Mouse (Mus musculus) liver, embryonic 11.5 days (tissue): Measurements from ENCODE around the gene Cfap97d2. TPM values are rescaled to one million over a fixed set of nuclear protein-coding genes. Genes with fewer than 3 reads are reported as not detected.

Source experiments
- ATAC-seq: fragments of 200-750 bp; cut with Nextera tagmentation; replicated peaks from 2 replicates; pipeline ENCODE4 v1.8.0; 2017; ENCODE audit warnings: moderate number of reproducible peaks, mild to moderate bottlenecking, moderate TSS enrichment, moderate library complexity; ENCODE audit not compliant: low FRiP score
- DNase-seq: peaks from one replicate; pipeline ENCODE4 v3.0.0-alpha.2; 2017; ENCODE audit warnings: low spot score
- H3K27ac ChIP-seq: fragments of 300-500 bp; sonication (generic); 2 replicates; pipeline ENCODE4 v1.5.1; 2014; ENCODE audit warnings: mild to moderate bottlenecking, low read depth, low read length, control low read depth
- H3K27me3 ChIP-seq: fragments of 300-500 bp; sonication (generic); replicated peaks from 2 replicates; pipeline ENCODE4 v1.6.1; 2014; ENCODE audit warnings: low read length, mixed read lengths; ENCODE audit not compliant: control insufficient read depth, insufficient read depth
- H3K36me3 ChIP-seq: fragments of 300-500 bp; sonication (generic); 2 replicates; pipeline ENCODE4 v1.6.1; 2014; ENCODE audit warnings: mild to moderate bottlenecking, low read length, moderate library complexity, mixed read lengths; ENCODE audit not compliant: control insufficient read depth, insufficient read depth
- H3K4me1 ChIP-seq: fragments of 300-500 bp; sonication (generic); replicated peaks from 2 replicates; pipeline ENCODE4 v1.6.1; 2014; ENCODE audit warnings: low read length, mixed read lengths; ENCODE audit not compliant: control insufficient read depth, insufficient read depth
- H3K4me2 ChIP-seq: fragments of 300-500 bp; sonication (generic); 2 replicates; pipeline ENCODE4 v1.6.1; 2014; ENCODE audit warnings: mild to moderate bottlenecking, control low read depth, moderate library complexity
- H3K4me3 ChIP-seq: fragments of 300-500 bp; sonication (generic); 2 replicates; pipeline ENCODE4 v1.5.1; 2014; ENCODE audit warnings: low read depth, low read length, control low read depth
- H3K9ac ChIP-seq: fragments of 300-500 bp; sonication (generic); 2 replicates; pipeline ENCODE4 v1.6.1; 2014; ENCODE audit warnings: low read depth, low read length, control low read depth
- H3K9me3 ChIP-seq: fragments of 300-500 bp; sonication (generic); 2 replicates; pipeline ENCODE4 v1.6.1; 2016; ENCODE audit warnings: low read length, inconsistent platforms, mixed read lengths; ENCODE audit not compliant: control insufficient read depth
- WGBS: fragments of 180-500 bp; shearing (Covaris S2); extraction: QIAGEN DNeasy Blood & Tissue Kit; methylation state at CpG from one replicate; pipeline ENCODE4 v1.1.7; 2014; 5-methylcytosine and 5-hydroxymethylcytosine counted together
- polyA plus RNA-seq: library from polyadenylated mRNA; unstranded; fragments of >200 nt; fragmentation: Nextera tagmentation; extraction: Ambion mirVana; gene quantifications from 2 replicates; pipeline ENCODE4 v1.2.1, GENCODE M21; 2014

The Cfap97d2 gene
- polyA plus RNA-seq, 1 experiment from 2014 or later, result not detected

DNA sequence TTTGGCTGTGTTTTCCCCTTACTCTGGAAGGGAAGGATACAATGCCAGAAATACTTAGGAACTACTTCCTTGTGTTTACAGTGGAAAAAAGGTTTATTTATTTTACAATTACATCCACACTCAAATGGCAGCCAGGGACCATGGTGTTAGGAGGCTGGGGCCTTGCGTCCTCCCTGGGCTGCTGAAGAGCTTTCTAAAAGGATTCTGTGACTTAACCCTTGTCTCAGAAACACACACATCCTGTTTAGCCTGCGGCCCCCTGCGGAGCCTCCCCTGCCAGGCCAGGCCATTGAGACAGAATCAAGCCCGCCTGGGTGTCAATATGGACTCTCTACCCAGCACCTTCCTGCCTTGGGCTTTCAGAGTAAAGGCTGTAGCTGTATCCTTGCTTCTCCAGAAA lies 2.9 kb upstream of the Cfap97d2 start:
- 37% methylated on average over 4 of the region's 4 CpGs for WGBS
- H3K9me3 ChIP-seq, result no peaks in the 10 kb centered on the region
- H3K36me3 ChIP-seq, result no peaks in the 10 kb centered on the region
- H3K27me3 ChIP-seq, result no peaks in the 10 kb centered on the region
- ATAC-seq, result no peak
- H3K4me2 ChIP-seq, result no peak overlapping the region
- H3K4me3 ChIP-seq, result no peak overlapping the region
- no peak overlapping the region for H3K9ac ChIP-seq
- DNase-seq, result no peak
- H3K4me1 ChIP-seq, result peaks cover 22% of the 10 kb centered on the region
- H3K27ac ChIP-seq, result no peak overlapping the region

DNA sequence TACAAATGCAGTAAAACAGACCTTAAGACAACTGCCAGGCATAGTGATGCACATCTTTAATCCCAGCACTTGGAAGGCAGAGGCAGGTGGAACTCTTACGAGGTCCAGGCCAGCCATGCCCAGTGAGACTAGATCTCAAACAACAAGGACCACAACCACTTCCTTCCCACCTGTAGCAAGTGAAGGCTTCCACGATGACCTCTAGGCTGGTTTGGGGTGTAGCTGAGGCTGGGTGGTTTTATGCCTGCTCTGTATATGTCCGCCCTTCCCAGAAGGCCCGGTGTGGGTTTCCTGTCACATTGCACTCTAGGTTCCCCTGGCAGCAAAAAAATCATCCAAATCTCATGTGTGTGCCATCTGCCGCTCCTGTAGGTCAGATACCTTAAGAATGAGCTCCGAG lies 1.9 kb upstream of the Cfap97d2 start:
- Histone ChIP-seq H3K9ac (no peak overlapping the region), H3K27me3 (no peaks in the 10 kb centered on the region), H3K27ac (no peak overlapping the region), H3K4me1 (peaks cover 20% of the 10 kb centered on the region), H3K4me2 (no peak overlapping the region), H3K36me3 (no peaks in the 10 kb centered on the region), H3K9me3 (no peaks in the 10 kb centered on the region), H3K4me3 (no peak overlapping the region)
- DNase-seq (no peak), ATAC-seq (no peak)
- 78% methylated on average over 6 of the region's 6 CpGs for WGBS

GRCm38 (mm10) chr8:13704301-13704700 lies 1.4 kb upstream of the Cfap97d2 start:
- H3K9ac ChIP-seq, result no peak overlapping the region
- peaks cover 17% of the 10 kb centered on the region for H3K4me1 ChIP-seq
- DNase-seq, result no peak
- H3K36me3 ChIP-seq, result no peaks in the 10 kb centered on the region
- no peak for ATAC-seq
- H3K27me3 ChIP-seq, result no peaks in the 10 kb centered on the region
- H3K9me3 ChIP-seq, result no peaks in the 10 kb centered on the region
- no peak overlapping the region for H3K27ac ChIP-seq
- no peak overlapping the region for H3K4me2 ChIP-seq
- H3K4me3 ChIP-seq, result no peak overlapping the region
- 80% methylated on average over 4 of the region's 4 CpGs for WGBS

- no peak for ATAC-seq
- no peaks in the 10 kb centered on the region for H3K27me3 ChIP-seq
- no peak overlapping the region for H3K27ac ChIP-seq
- H3K36me3 ChIP-seq, result no peaks in the 10 kb centered on the region
- H3K9me3 ChIP-seq, result no peaks in the 10 kb centered on the region
- H3K9ac ChIP-seq, result no peak overlapping the region
- H3K4me3 ChIP-seq, result no peak overlapping the region
- no peak for DNase-seq
- WGBS, result 72% methylated on average over 5 of the region's 5 CpGs
- peaks cover 7% of the 10 kb centered on the region; the same call in 1 of the 2 replicates for H3K4me1 ChIP-seq
- no peak overlapping the region for H3K4me2 ChIP-seq
Measured at GRCm38 (mm10) chr8:13706918-13707317, 1.2 kb downstream of the Cfap97d2 start.

DNA sequence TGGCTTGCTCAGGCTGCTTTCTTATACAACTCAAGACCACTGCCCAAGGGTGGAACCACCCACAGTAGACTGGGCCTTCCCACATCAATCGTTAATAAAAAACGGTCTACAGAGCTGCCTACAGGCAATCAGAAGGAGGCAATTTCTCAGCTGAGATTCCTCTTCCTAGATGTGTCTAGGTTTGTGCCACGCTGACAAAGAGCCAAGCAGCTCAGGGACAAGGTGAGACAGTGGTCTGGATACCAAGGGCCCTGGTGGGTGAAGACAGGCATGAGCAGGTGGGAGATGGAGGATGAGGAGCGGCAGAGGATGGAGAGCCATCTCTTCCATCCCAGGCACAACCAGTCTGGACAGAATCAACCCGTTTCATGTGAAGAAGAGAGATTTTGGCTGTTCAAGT lies 2.8 kb downstream of the Cfap97d2 start:
- no peak for ATAC-seq
- Histone ChIP-seq H3K4me2 (no peak overlapping the region), H3K9ac (no peak overlapping the region), H3K4me3 (no peak overlapping the region), H3K27me3 (no peaks in the 10 kb centered on the region), H3K4me1 (peaks cover 3% of the 10 kb centered on the region; the same call in 1 of the 2 replicates), H3K36me3 (no peaks in the 10 kb centered on the region), H3K9me3 (no peaks in the 10 kb centered on the region), H3K27ac (no peak overlapping the region)
- no peak for DNase-seq
- WGBS, result 85% methylated on average over 5 of the region's 5 CpGs

- H3K9me3 ChIP-seq, result no peaks in the 10 kb centered on the region
- H3K4me2 ChIP-seq, result no peak overlapping the region
- H3K9ac ChIP-seq, result no peak overlapping the region
- 91% methylated on average over 8 of the region's 8 CpGs for WGBS
- no peak overlapping the region for H3K27ac ChIP-seq
- DNase-seq (no peak), ATAC-seq (no peak)
- H3K4me1 ChIP-seq, result no peaks in the 10 kb centered on the region
- H3K36me3 ChIP-seq, result no peaks in the 10 kb centered on the region
- H3K27me3 ChIP-seq, result no peaks in the 10 kb centered on the region
- H3K4me3 ChIP-seq, result no peak overlapping the region
Measured at GRCm38 (mm10) chr8:13718980-13719379, 13.3 kb downstream of the Cfap97d2 start.

DNA sequence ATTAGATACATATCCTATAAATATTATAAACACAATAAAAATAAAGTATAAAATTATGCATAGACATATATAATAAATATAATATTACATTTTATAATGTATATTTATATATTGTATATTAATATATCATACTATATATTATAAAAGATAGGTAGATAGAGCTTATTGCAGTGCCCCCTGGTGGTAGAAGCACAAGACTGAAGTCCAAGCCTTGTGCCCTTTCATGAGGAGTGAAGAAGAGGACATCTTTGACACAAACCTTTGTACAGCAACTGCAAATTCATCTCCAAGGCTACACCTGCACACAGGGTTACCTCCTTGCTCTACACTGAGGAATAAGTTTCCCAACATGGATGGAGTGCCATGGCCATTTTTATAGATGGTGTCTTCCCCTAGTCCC lies 20.0 kb downstream of the Cfap97d2 start:
- H3K4me3 ChIP-seq, result no peak overlapping the region
- H3K27ac ChIP-seq, result no peak overlapping the region
- no peaks in the 10 kb centered on the region for H3K27me3 ChIP-seq
- ATAC-seq (no peak), DNase-seq (no peak)
- no peak overlapping the region for H3K9ac ChIP-seq
- no peaks in the 10 kb centered on the region for H3K9me3 ChIP-seq
- H3K4me1 ChIP-seq, result no peaks in the 10 kb centered on the region
- no peak overlapping the region for H3K4me2 ChIP-seq
- H3K36me3 ChIP-seq, result no peaks in the 10 kb centered on the region

GRCm38 (mm10) chr8:13727469-13728094 lies 21.9 kb downstream of the Cfap97d2 start:
- H3K4me2 ChIP-seq, result no peak overlapping the region
- H3K4me3 ChIP-seq, result no peak overlapping the region
- no peak for DNase-seq
- no peaks in the 10 kb centered on the region for H3K4me1 ChIP-seq
- H3K36me3 ChIP-seq, result no peaks in the 10 kb centered on the region
- no peaks in the 10 kb centered on the region for H3K9me3 ChIP-seq
- ATAC-seq, result no peak
- no peak overlapping the region for H3K9ac ChIP-seq
- WGBS, result 75% methylated on average over 10 of the region's 10 CpGs
- H3K27ac ChIP-seq, result no peak overlapping the region
- no peaks in the 10 kb centered on the region for H3K27me3 ChIP-seq

DNA sequence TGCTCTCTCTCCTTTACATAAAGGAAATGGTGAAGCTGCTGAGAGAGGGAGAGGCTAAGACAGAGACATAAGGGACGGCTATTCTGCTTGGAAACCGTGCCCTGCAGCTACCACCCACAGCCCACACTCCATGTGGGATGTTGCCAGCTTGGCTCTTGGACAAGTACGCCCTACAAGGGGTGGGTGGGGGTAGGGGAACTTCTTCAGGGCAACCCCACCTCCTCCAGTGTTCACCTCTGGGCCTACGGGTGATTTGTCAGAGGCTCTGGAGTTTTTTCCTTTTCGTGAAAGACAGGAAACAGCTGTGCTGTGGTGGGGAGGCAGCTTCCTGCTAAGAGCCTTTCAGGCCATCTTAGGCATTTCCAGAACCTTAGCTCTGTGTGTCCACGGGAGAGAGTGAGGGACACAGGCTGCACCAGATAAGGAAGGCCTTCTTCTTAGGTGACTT lies 34.7 kb downstream of the Cfap97d2 start:
- Histone ChIP-seq H3K4me3 (no peak overlapping the region), H3K27me3 (no peaks in the 10 kb centered on the region), H3K36me3 (no peaks in the 10 kb centered on the region), H3K9ac (peak overlapping the region; percentile 52), H3K9me3 (no peaks in the 10 kb centered on the region), H3K4me2 (peak overlapping the region; percentile 48), H3K4me1 (peaks cover 16% of the 10 kb centered on the region), H3K27ac (peak overlapping the region; percentile 75)
- 23% methylated on average over 6 of the region's 6 CpGs for WGBS
- peak; percentile 75 for ATAC-seq
- peak; percentile 44 for DNase-seq
